Mouse (Mus musculus) liver, postnatal 0 days (tissue): ENCODE results near the gene Ubtd1.

Source experiments
- CTCF ChIP-seq: sonication (generic); IDR thresholded peaks from 2 replicates; pipeline ENCODE4 v1.5.1; 2016; ENCODE audit warnings: antibody characterized with exemption, low read depth
- EP300 ChIP-seq: IDR thresholded peaks from 2 replicates; pipeline ENCODE4 v1.6.1; 2016; ENCODE audit warnings: antibody characterized with exemption, low read depth, mild to moderate bottlenecking

DNA sequence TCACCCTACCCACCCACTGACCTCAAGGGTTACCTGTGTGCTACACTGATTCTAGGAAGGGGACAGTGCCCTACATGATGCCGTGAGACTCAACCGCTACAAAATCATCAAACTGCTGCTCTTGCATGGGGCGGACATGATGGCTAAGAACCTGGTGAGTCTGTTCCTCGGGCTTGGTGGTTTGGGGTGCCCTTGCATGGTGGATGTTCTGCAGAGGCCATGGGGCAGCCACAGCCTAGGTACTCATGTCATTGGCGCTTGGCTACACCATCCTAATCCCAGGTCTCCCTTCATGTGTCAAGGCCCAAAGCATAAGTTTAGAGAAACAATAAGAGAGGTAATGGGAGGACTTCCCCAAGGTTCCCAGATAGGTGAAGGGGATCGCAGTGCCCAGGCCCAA lies 62.4 kb downstream of the Ubtd1 start:
- no peak for TF ChIP-seq CTCF
- no peak for TF ChIP-seq EP300
